Mouse (Mus musculus) G1E (cell line): ENCODE measurements around the gene Hoxd3.

Source experiments
- GATA1 ChIP-seq: IDR thresholded peaks from 2 replicates; pipeline ENCODE4 v1.6.1; 2012; ENCODE audit warnings: borderline replicate concordance, low read length, inconsistent platforms, mixed read lengths
- POLR2AphosphoS5 ChIP-seq: IDR thresholded peaks from 2 replicates; pipeline ENCODE4 v1.6.1; 2012; ENCODE audit warnings: low read depth, low read length, inconsistent platforms; ENCODE audit not compliant: insufficient replicate concordance

DNA sequence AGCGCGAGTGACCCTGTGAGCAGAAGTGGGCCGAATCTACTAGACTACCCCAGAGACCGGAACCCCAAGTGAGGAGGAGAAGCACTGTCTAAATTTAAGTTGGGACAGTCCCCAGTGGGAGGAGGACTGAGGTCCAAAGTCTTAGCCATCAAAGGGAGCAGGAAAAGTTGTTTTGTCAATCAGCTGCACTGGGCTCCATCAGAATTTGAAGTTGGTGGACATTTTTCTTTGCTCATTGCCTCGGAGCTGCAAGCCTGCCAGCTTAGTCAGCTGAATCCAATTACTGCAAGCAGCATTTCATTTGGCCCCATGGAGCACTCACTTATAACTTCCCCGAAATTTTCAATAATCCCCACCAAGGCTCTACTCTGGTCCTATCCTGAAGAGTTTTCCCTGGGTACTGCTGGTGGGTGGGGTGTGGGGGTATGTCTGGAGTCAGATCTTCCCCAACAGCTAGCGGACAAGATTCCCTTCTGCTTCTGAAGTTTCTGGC lies 25.9 kb downstream of the Hoxd3 start:
- TF ChIP-seq GATA1 (no peak), POLR2AphosphoS5 (no peak)
